Mouse (Mus musculus) embryonic facial prominence, embryonic 15.5 days (tissue): ENCODE measurements around the gene Gfi1. TPM values are rescaled to one million over a fixed set of nuclear protein-coding genes. Genes with fewer than 3 reads are reported as not detected.

Experiments used
- ATAC-seq: fragments of 200-750 bp; cut with Nextera tagmentation; 2 replicates; pipeline ENCODE4 v1.8.0; 2017; ENCODE audit warnings: low read depth, moderate TSS enrichment; ENCODE audit not compliant: insufficient number of reproducible peaks, low FRiP score, low TSS enrichment
- H3K27ac ChIP-seq: fragments of 300-500 bp; sonication (generic); replicated peaks from 2 replicates; pipeline ENCODE4 v1.5.1; 2015; ENCODE audit warnings: mild to moderate bottlenecking, inconsistent platforms
- H3K27me3 ChIP-seq: fragments of 300-500 bp; sonication (generic); 2 replicates; pipeline ENCODE4 v1.6.1; 2015; ENCODE audit warnings: inconsistent platforms
- H3K36me3 ChIP-seq: fragments of 300-500 bp; sonication (generic); 2 replicates; pipeline ENCODE4 v1.6.1; 2015; ENCODE audit warnings: mild to moderate bottlenecking, inconsistent platforms
- H3K4me1 ChIP-seq: fragments of 300-500 bp; sonication (generic); 2 replicates; pipeline ENCODE4 v1.6.1; 2015; ENCODE audit warnings: inconsistent platforms
- H3K4me2 ChIP-seq: fragments of 300-500 bp; sonication (generic); replicated peaks from 2 replicates; pipeline ENCODE4 v1.6.1; 2015; ENCODE audit warnings: mild to moderate bottlenecking, inconsistent platforms
- H3K4me3 ChIP-seq: fragments of 300-500 bp; sonication (generic); replicated peaks from 2 replicates; pipeline ENCODE4 v1.5.1; 2015; ENCODE audit warnings: mild to moderate bottlenecking, inconsistent platforms
- H3K9ac ChIP-seq: fragments of 300-500 bp; sonication (generic); 2 replicates; pipeline ENCODE4 v1.6.1; 2015; ENCODE audit warnings: inconsistent platforms
- H3K9me3 ChIP-seq: fragments of 300-500 bp; sonication (generic); replicated peaks from 2 replicates; pipeline ENCODE4 v1.6.1; 2016; ENCODE audit warnings: inconsistent platforms
- WGBS: fragments of 180-500 bp; shearing (Covaris S2); methylation state at CpG from one replicate; pipeline ENCODE4 v1.1.7; 2015; 5-methylcytosine and 5-hydroxymethylcytosine counted together
- polyA plus RNA-seq: library from polyadenylated mRNA; unstranded; fragments of >200 nt; fragmentation: Nextera tagmentation; extraction: Ambion mirVana; gene quantifications from 2 replicates; pipeline ENCODE4 v1.2.1, GENCODE M21; 2015

Gfi1 gene
- polyA plus RNA-seq, 1 experiment from 2014 or later, result 1.1 TPM

- H3K9me3 ChIP-seq, result no peaks in the 10 kb centered on the region
- H3K4me1 ChIP-seq, result no peaks in the 10 kb centered on the region
- whole genome bisulfite sequencing, result 91% methylated on average over 5 of the region's 5 CpGs
- H3K27ac ChIP-seq, result no peak overlapping the region
- H3K9ac ChIP-seq, result no peak overlapping the region
- no peaks in the 10 kb centered on the region for H3K27me3 ChIP-seq
- ATAC-seq, result no peak
- H3K36me3 ChIP-seq, result no peaks in the 10 kb centered on the region
- no peak overlapping the region for H3K4me3 ChIP-seq
- H3K4me2 ChIP-seq, result no peak overlapping the region
These were observed 13.2 kb upstream of the Gfi1 start for GRCm38 (mm10) chr5:107739023-107739422.

- Histone ChIP-seq H3K27me3 (no peaks in the 10 kb centered on the region), H3K9ac (no peak overlapping the region), H3K4me2 (no peak overlapping the region), H3K27ac (no peak overlapping the region), H3K9me3 (no peaks in the 10 kb centered on the region), H3K36me3 (no peaks in the 10 kb centered on the region), H3K4me3 (no peak overlapping the region), H3K4me1 (no peaks in the 10 kb centered on the region)
- ATAC-seq, result no peak
- 69% methylated on average over 3 of the region's 3 CpGs for WGBS
These were observed 12.5 kb upstream of the Gfi1 start for GRCm38 (mm10) chr5:107738296-107738695.

DNA sequence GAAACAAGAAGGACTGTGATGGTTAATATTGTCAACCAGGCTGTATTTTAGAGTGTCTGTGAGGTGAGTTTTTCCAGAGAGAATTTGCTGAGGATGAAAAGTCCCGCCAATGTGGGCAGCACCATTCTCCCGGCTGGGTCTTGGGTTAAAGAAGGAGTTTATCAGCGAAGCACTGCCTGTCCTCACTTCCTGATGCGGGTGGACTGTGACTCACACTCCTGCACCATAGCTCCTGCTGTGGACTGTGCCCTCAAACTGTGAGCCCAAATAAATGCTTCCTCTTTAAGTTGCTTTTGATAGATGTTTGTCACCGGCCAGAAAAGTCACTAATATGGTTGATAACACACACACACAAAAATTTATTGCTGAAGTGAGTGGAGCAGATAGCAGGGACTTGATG is 10.3 kb upstream of the Gfi1 start:
- H3K36me3 ChIP-seq, result no peaks in the 10 kb centered on the region
- H3K4me3 ChIP-seq, result no peak overlapping the region
- no peak overlapping the region for H3K9ac ChIP-seq
- no peak overlapping the region for H3K27ac ChIP-seq
- H3K9me3 ChIP-seq, result no peaks in the 10 kb centered on the region
- WGBS, result 82% methylated on average over 5 of the region's 5 CpGs
- no peak overlapping the region for H3K4me2 ChIP-seq
- no peak for ATAC-seq
- H3K27me3 ChIP-seq, result peaks cover 2% of the 10 kb centered on the region
- no peaks in the 10 kb centered on the region for H3K4me1 ChIP-seq

DNA sequence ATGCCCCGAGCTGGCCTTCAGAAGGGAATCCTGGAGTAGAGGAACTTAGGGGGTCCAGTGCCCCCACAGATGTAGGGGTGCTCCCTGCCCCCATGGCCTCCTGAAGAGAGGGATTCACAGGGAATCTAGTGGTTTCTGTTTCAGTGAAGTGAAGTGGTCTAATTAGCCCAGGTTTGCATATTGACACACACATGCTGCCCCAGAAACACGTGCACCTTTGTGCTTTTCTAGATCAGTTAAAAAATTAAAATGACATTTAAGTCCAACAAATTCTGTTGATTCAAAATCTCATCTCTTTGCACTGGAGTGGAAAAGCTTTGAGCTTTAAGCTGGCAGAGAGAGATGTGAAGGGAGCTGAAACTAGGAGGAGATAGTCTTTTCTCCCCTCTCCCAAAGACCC is 6.0 kb upstream of the Gfi1 start:
- Histone ChIP-seq H3K27ac (no peak overlapping the region), H3K4me1 (peaks cover under 1% of the 10 kb centered on the region), H3K4me3 (no peak overlapping the region), H3K27me3 (peaks cover 36% of the 10 kb centered on the region), H3K9ac (no peak overlapping the region), H3K9me3 (no peaks in the 10 kb centered on the region), H3K4me2 (no peak overlapping the region), H3K36me3 (no peaks in the 10 kb centered on the region)
- ATAC-seq, result no peak
- WGBS, result 30% methylated on average over 2 of the region's 2 CpGs

DNA sequence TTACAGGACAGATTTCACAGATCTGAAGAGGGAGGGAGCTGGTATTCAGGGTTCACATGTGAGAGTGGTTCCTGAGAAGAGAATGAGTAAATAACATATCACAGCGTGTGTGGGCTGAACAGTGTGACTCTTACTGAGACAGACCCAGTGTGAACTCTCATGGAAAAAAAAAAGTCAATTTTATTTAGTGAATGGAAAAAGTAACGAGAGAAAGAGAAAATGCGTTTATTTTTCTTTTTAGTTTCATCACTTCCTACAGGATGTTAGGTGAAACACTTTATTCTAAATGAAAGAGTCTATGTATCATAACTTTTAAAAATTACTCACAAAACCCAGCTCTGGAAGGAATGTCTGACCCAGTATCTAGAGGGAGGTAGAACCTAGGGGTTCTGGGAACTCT is 5.6 kb upstream of the Gfi1 start:
- Histone ChIP-seq H3K27me3 (peaks cover 40% of the 10 kb centered on the region), H3K4me2 (no peak overlapping the region), H3K4me1 (peaks cover 5% of the 10 kb centered on the region), H3K4me3 (no peak overlapping the region), H3K9me3 (no peaks in the 10 kb centered on the region), H3K27ac (no peak overlapping the region), H3K9ac (no peak overlapping the region), H3K36me3 (no peaks in the 10 kb centered on the region)
- no peak for ATAC-seq
- 40% methylated on average over 3 of the region's 3 CpGs for WGBS

DNA sequence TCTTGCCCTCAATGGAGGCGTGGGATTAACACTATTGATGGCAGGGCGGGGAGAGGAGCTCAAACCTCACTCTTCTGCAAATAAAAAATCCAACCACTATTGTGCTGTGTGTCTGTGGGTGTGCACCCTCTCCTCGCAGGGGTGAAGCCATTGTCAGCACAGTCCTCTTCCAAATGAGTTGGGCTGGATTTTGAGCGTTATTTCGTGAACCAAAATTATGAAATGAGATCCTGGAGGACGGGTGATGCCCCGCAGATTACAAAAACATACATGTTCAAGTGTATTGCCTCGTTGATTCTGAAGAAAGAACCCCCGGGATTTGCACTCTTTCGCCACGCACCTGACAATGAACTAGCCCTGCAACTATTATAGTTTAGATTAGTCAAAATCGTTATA is 1.2 kb upstream of the Gfi1 start:
- no peaks in the 10 kb centered on the region for H3K36me3 ChIP-seq
- peak overlapping the region; percentile 33 for H3K4me3 ChIP-seq
- peak overlapping the region; percentile 46 for H3K4me2 ChIP-seq
- no peak for ATAC-seq
- WGBS, result 16% methylated on average over 12 of the region's 12 CpGs
- H3K27me3 ChIP-seq, result peaks cover 82% of the 10 kb centered on the region
- no peak overlapping the region for H3K27ac ChIP-seq
- no peak overlapping the region for H3K9ac ChIP-seq
- H3K4me1 ChIP-seq, result peaks cover 44% of the 10 kb centered on the region
- no peaks in the 10 kb centered on the region for H3K9me3 ChIP-seq

DNA sequence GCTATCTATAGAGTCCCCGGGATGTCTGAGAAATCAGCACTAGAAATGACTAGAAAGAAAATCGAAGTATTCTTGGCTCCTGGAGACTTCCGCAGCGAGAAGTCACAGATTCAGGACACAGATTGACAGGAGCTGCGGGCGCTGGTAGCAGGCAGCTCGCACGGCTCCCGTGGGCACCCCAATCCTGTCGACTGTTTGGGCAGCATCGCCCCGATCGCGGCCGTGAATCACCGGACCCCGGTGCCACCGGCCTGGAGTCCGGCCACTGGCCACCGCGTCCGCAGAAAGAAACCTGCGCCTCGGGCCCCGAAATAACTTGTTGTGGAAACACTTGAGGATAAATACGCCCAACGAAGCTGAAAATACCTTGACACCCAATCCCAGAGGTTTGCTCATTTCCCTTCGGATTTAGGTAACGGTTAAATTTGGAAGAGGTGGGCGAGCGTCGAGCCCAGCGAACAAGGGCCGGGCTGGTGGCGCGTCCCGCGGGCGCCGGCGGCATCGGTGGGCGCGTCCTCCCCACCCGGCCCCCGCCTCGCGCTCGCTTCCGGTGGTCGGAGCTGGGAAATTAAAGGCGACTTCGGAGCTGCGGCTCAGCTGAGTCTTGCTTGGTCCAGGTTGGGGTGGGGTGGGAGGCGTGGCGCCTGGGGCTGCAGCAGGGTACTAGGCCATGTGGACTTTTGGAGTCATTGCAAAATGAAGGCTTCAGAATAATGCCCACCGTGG is 608 bp upstream of the Gfi1 start:
- H3K27ac ChIP-seq, result no peak overlapping the region
- no peak overlapping the region for H3K9ac ChIP-seq
- H3K36me3 ChIP-seq, result no peaks in the 10 kb centered on the region
- no peaks in the 10 kb centered on the region for H3K9me3 ChIP-seq
- H3K27me3 ChIP-seq, result peaks cover 88% of the 10 kb centered on the region
- peak overlapping the region; percentile 46 for H3K4me2 ChIP-seq
- H3K4me3 ChIP-seq, result peak overlapping the region; percentile 33
- no peak for ATAC-seq
- under 1% methylated on average over 57 of the region's 57 CpGs for WGBS
- H3K4me1 ChIP-seq, result peaks cover 50% of the 10 kb centered on the region

- Histone ChIP-seq H3K9me3 (no peaks in the 10 kb centered on the region), H3K27me3 (peaks cover 89% of the 10 kb centered on the region), H3K4me2 (peak overlapping the region; percentile 46), H3K4me3 (peak overlapping the region; percentile 33), H3K9ac (no peak overlapping the region), H3K36me3 (no peaks in the 10 kb centered on the region), H3K4me1 (peaks cover 56% of the 10 kb centered on the region), H3K27ac (no peak overlapping the region)
- WGBS, result under 1% methylated on average over 52 of the region's 52 CpGs
- no peak for ATAC-seq
These were observed 988 bp downstream of the Gfi1 start for GRCm38 (mm10) chr5:107724661-107725434.

DNA sequence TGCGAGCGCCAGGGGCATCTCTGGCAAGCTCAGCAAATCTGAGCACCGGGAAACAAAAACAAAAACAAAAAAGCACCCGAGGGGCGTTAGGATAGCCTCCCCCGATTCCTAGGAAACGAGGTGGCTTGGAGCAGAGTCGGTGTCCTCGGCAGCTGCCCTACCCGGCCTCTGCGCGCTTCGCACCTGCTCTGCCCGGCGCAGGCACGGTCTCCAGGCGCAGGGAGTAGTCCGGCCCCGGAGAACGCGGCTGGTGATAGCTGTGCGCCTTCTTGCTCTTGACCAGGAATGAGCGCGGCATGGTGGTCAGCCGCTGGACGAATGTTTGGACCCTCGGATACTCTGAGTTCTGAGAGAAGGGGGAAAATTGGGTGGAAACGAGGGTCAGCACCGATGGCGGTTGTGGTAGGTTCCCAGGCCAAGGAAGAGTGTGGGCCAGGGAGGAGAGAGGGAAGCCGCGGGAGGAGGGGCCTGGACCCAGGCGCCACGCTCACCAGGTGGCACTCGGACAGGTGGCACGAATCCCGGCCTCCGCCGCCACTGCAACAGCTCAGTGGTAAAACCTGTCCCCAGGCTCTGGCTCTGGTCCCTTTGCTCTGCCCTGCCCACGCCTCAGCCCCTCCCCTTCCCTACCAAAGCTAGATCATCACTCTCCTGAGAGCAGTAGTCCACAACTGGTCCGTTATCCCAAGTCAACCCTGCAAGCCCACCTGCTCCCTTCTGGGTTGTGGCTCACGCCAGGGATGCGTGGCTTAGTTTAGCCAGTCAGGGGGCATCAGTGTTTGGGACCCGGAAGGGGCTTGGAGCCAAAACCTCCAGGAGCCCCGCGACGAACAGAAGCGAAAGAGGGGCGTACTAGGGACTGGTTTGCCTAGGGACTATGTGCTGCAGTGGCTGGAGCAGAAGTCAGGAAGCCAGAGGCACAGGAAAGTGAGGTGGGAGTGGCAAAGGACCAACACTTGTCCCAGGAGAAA is 2.0 kb downstream of the Gfi1 start:
- H3K4me1 ChIP-seq, result peaks cover 56% of the 10 kb centered on the region

GRCm38 (mm10) chr5:107722661-107723532 is 2.9 kb downstream of the Gfi1 start:
- WGBS, result 2% methylated on average over 34 of the region's 34 CpGs
- Histone ChIP-seq H3K9me3 (no peaks in the 10 kb centered on the region), H3K27me3 (peaks cover 91% of the 10 kb centered on the region), H3K4me1 (peaks cover 56% of the 10 kb centered on the region), H3K27ac (no peak overlapping the region), H3K4me3 (peak overlapping the region; percentile 33), H3K4me2 (peak overlapping the region; percentile 46), H3K36me3 (no peaks in the 10 kb centered on the region), H3K9ac (no peak overlapping the region)
- no peak for ATAC-seq

More for the DNA sequence above, 2.0 kb downstream of the Gfi1 start:
- H3K9me3 ChIP-seq, result no peaks in the 10 kb centered on the region
- WGBS, result 1% methylated on average over 49 of the region's 49 CpGs
- peak overlapping the region; percentile 33 for H3K4me3 ChIP-seq
- H3K9ac ChIP-seq, result no peak overlapping the region
- H3K27ac ChIP-seq, result no peak overlapping the region
- ATAC-seq, result no peak
- peak overlapping the region; percentile 46 for H3K4me2 ChIP-seq
- H3K27me3 ChIP-seq, result peaks cover 97% of the 10 kb centered on the region
- no peaks in the 10 kb centered on the region for H3K36me3 ChIP-seq
